Mouse (Mus musculus) midbrain, embryonic 12.5 days (tissue): ENCODE data around the gene Serpina9. TPM values are rescaled to one million over a fixed set of nuclear protein-coding genes. Genes with fewer than 3 reads are reported as not detected.
"Not testable (repeated sequence)": the region's sequence is repeated elsewhere in the genome, so short reads cannot be mapped to it uniquely, and the experiment has no call there.

Source experiments
- ATAC-seq: fragments of 200-750 bp; cut with Nextera tagmentation; 2 replicates; pipeline ENCODE4 v1.8.0; 2017; ENCODE audit warnings: low read depth, moderate TSS enrichment, moderate library complexity; ENCODE audit not compliant: low FRiP score
- H3K27ac ChIP-seq: fragments of 300-500 bp; sonication (generic); replicated peaks from 2 replicates; pipeline ENCODE4 v1.5.1; 2016; ENCODE audit warnings: mild to moderate bottlenecking
- H3K27me3 ChIP-seq: fragments of 300-500 bp; sonication (generic); 2 replicates; pipeline ENCODE4 v1.6.1; 2016; ENCODE audit warnings: mild to moderate bottlenecking
- H3K36me3 ChIP-seq: fragments of 300-500 bp; sonication (generic); 2 replicates; pipeline ENCODE4 v1.6.1; 2016
- H3K4me1 ChIP-seq: fragments of 300-500 bp; sonication (generic); 2 replicates; pipeline ENCODE4 v1.6.1; 2016
- H3K4me2 ChIP-seq: fragments of 300-500 bp; sonication (generic); replicated peaks from 2 replicates; pipeline ENCODE4 v1.6.1; 2016; ENCODE audit warnings: mild to moderate bottlenecking, moderate library complexity
- H3K4me3 ChIP-seq: fragments of 300-500 bp; sonication (generic); 2 replicates; pipeline ENCODE4 v1.5.1; 2016; ENCODE audit warnings: mild to moderate bottlenecking
- H3K9ac ChIP-seq: fragments of 300-500 bp; sonication (generic); replicated peaks from 2 replicates; pipeline ENCODE4 v1.6.1; 2016; ENCODE audit warnings: mild to moderate bottlenecking, moderate library complexity
- H3K9me3 ChIP-seq: fragments of 300-500 bp; sonication (generic); 2 replicates; pipeline ENCODE4 v1.6.1; 2016; ENCODE audit warnings: mild to moderate bottlenecking
- WGBS: fragments of 180-500 bp; shearing (Covaris S2); methylation state at CpG from one replicate; pipeline ENCODE4 v1.1.7; 2016; 5-methylcytosine and 5-hydroxymethylcytosine counted together
- polyA plus RNA-seq: library from polyadenylated mRNA; unstranded; fragments of >200 nt; fragmentation: Nextera tagmentation; extraction: Ambion mirVana; gene quantifications from 2 replicates; pipeline ENCODE4 v1.2.1, GENCODE M21; 2016

The Serpina9 gene
- polyA plus RNA-seq, 1 experiment from 2014 or later, result 0.05 TPM

GRCm38 (mm10) chr12:103962337-103962736 lies 51.2 kb downstream of the Serpina9 start:
- 83% methylated on average over 5 of the region's 5 CpGs for WGBS
- no peak overlapping the region for H3K4me3 ChIP-seq
- H3K27me3 ChIP-seq, result no peaks in the 10 kb centered on the region
- no peaks in the 10 kb centered on the region for H3K9me3 ChIP-seq
- no peak overlapping the region for H3K27ac ChIP-seq
- H3K9ac ChIP-seq, result no peak overlapping the region
- H3K36me3 ChIP-seq, result no peaks in the 10 kb centered on the region
- ATAC-seq, result no peak
- H3K4me2 ChIP-seq, result no peak overlapping the region
- no peaks in the 10 kb centered on the region for H3K4me1 ChIP-seq

- 92% methylated on average over 1 of the region's 1 CpGs for WGBS
- Histone ChIP-seq H3K9me3 (no peaks in the 10 kb centered on the region), H3K4me2 (no peak overlapping the region), H3K27ac (no peak overlapping the region), H3K36me3 (no peaks in the 10 kb centered on the region), H3K9ac (no peak overlapping the region), H3K4me3 (no peak overlapping the region), H3K27me3 (no peaks in the 10 kb centered on the region), H3K4me1 (no peaks in the 10 kb centered on the region)
- no peak for ATAC-seq
Measured at GRCm38 (mm10) chr12:103961716-103962115, 51.8 kb downstream of the Serpina9 start.

- ATAC-seq, result no peak
- H3K27me3 ChIP-seq, result no peaks in the 10 kb centered on the region
- no peaks in the 10 kb centered on the region for H3K9me3 ChIP-seq
Measured at GRCm38 (mm10) chr12:103958798-103959197, 54.8 kb downstream of the Serpina9 start, which contains the start of gene Serpina1e. Serpina1e (minus strand) TSS chr12:103958975.

GRCm38 (mm10) chr12:103956555-103956954 lies 57.0 kb downstream of the Serpina9 start:
- H3K9me3 ChIP-seq, H3K27ac ChIP-seq, H3K4me2 ChIP-seq, H3K9ac ChIP-seq, H3K4me3 ChIP-seq, H3K36me3 ChIP-seq, ATAC-seq, H3K27me3 ChIP-seq, H3K4me1 ChIP-seq: not testable (repeated sequence)
- WGBS, result 88% methylated on average over 2 of the region's 2 CpGs

More at GRCm38 (mm10) chr12:103958798-103959197, 54.8 kb downstream of the Serpina9 start, which contains the start of gene Serpina1e:
- no peak within 1 kb of the TSS for H3K4me3 ChIP-seq
- H3K27ac ChIP-seq, result no peak within 1 kb of the TSS
- H3K36me3 ChIP-seq, result no peaks in the 10 kb centered on the region
- H3K4me1 ChIP-seq, result no peaks in the 10 kb centered on the region
- no peak within 1 kb of the TSS for H3K4me2 ChIP-seq
- 85% methylated on average over 3 of the region's 3 CpGs for whole genome bisulfite sequencing
- H3K9ac ChIP-seq, result no peak within 1 kb of the TSS

GRCm38 (mm10) chr12:103952972-103953371 lies 60.6 kb downstream of the Serpina9 start:
- H3K27me3 ChIP-seq, result not testable (repeated sequence)
- WGBS, result 67% methylated on average over 3 of the region's 3 CpGs

GRCm38 (mm10) chr12:103946243-103946642 lies 67.3 kb downstream of the Serpina9 start:
- no peak overlapping the region for H3K9ac ChIP-seq
- H3K9me3 ChIP-seq, result peaks cover 32% of the 10 kb centered on the region; the same call in 1 of the 2 replicates
- H3K36me3 ChIP-seq, result no peaks in the 10 kb centered on the region
- no peaks in the 10 kb centered on the region for H3K27me3 ChIP-seq
- H3K4me1 ChIP-seq, result no peaks in the 10 kb centered on the region
- WGBS, result 82% methylated on average over 4 of the region's 4 CpGs
- no peak for ATAC-seq
- H3K4me3 ChIP-seq, result no peak overlapping the region
- H3K4me2 ChIP-seq, result no peak overlapping the region
- H3K27ac ChIP-seq, result no peak overlapping the region

More at GRCm38 (mm10) chr12:103952972-103953371, 60.6 kb downstream of the Serpina9 start:
- H3K4me1 ChIP-seq, H3K36me3 ChIP-seq, H3K9me3 ChIP-seq, H3K4me2 ChIP-seq, H3K9ac ChIP-seq, H3K4me3 ChIP-seq, ATAC-seq, H3K27ac ChIP-seq: not testable (repeated sequence)

Other genes with a start within 250 kb of the Serpina9 start
- 0.22 TPM in 1 of 2 replicates, not detected in the other for gene Serpina1d, start 240.2 kb downstream of the Serpina9 start, polyA plus RNA-seq
- 0.46 TPM in 1 of 2 replicates, not detected in the other for gene Serpina1b, start 183.4 kb downstream of the Serpina9 start, polyA plus RNA-seq
- gene Serpina1a, start 150.2 kb downstream of the Serpina9 start, polyA plus RNA-seq, result not detected in 2 replicates
- gene Serpina1c, start 108.9 kb downstream of the Serpina9 start, polyA plus RNA-seq, result not detected in 2 replicates
- not detected in 2 replicates for gene Serpina1e, start 54.8 kb downstream of the Serpina9 start, polyA plus RNA-seq
- not detected in 2 replicates for gene Serpina11, start 23.8 kb downstream of the Serpina9 start, polyA plus RNA-seq
- gene Serpina12, start 30.7 kb upstream of the Serpina9 start, polyA plus RNA-seq, result not detected in 2 replicates
- not detected in 2 replicates for gene Serpina5, start 87.4 kb upstream of the Serpina9 start, polyA plus RNA-seq
- gene Serpina3a, start 99.0 kb upstream of the Serpina9 start, polyA plus RNA-seq, result not detected in 2 replicates
- gene Serpina3b, start 114.2 kb upstream of the Serpina9 start, polyA plus RNA-seq, result not detected in 2 replicates
- gene Serpina3c, start 140.1 kb upstream of the Serpina9 start, polyA plus RNA-seq, result not detected in 2 replicates
- gene Serpina3f, start 200.8 kb upstream of the Serpina9 start, polyA plus RNA-seq, result 0.17 and 0.37 TPM in 2 replicates
- gene Serpina3g, start 222.5 kb upstream of the Serpina9 start, polyA plus RNA-seq, result 0.19 and 0.37 TPM in 2 replicates
- gene Serpina3i, start 249.4 kb upstream of the Serpina9 start, polyA plus RNA-seq, result 0.18 TPM in 1 of 2 replicates, not detected in the other